Mouse (Mus musculus) A20 (cell line): ENCODE measurements at regions not wholly inside any gene's neighbourhood (a gene's known extent, or its start where the extent isn't known, plus 50 kb on each side); places are given as distances from the start of the nearest gene placed in this dataset.
"Not testable (repeated sequence)": the region's sequence is repeated elsewhere in the genome, so short reads cannot be mapped to it uniquely, and the experiment has no call there.

ENCODE experiments used
- DNase-seq: peaks from one replicate; pipeline ENCODE4 v3.0.0-alpha.2; 2011; ENCODE audit warnings: low read depth, low spot score

DNA sequence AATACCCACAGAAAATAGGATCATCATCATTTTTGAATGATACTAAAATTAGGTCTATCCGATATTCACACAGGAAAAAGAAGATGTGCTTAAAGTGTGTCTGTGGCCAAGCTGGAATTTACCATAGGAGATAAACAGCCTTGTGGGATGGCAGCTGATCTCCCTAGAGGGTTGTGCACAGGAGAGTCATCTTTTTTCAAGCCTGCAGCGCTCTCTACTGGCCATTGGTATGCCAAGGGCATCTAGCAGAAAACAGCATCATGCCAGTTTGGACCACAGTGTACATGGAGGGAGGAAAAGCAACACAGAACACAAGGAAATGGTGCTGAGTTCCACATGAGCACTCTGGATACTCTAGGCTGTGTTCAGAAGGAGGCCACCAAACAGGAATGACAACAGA is 74.1 kb upstream of the Diaph3 start:
- peak; percentile 70 for DNase-seq

DNA sequence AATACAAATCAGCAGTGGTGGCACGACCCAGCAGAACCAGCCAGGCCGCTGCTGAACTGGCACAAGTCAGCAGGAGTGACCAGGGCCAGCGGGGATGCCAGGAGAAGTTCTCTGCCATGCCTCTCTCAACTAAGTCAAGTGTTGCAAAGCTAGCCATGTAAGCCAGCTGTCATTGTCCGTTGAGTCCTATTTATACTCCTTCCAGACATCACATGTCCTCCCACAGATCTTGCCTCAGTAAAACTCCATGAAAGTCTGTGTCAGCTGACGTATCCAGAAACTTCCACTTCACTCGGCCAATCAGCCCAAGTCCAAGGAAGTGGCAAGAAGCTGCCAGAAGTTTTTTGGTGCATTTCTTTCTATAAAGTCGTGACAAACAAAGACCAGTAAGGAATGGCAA is 76.0 kb upstream of the Diaph3 start:
- DNase-seq: no peak

DNA sequence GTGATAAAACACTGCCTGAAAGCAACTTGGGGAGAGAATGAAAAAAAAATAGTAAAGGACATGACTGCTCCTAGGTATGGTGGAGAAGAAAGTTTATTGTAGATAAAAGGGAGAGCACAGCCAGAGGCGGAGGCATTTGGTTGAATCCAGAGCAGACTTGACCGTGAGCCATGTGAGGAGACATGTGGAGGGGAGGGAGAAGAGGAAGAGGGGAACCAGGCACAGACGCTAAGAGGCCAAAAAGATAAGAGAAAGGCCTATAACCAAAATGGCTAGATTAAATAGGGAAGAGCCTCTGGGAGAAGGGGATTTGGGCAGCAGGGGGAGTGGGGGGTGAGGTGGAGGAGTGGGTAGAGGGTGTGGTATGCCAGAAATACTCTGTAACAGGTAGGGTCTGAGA is 78.9 kb upstream of the Diaph3 start:
- DNase-seq: no peak

DNA sequence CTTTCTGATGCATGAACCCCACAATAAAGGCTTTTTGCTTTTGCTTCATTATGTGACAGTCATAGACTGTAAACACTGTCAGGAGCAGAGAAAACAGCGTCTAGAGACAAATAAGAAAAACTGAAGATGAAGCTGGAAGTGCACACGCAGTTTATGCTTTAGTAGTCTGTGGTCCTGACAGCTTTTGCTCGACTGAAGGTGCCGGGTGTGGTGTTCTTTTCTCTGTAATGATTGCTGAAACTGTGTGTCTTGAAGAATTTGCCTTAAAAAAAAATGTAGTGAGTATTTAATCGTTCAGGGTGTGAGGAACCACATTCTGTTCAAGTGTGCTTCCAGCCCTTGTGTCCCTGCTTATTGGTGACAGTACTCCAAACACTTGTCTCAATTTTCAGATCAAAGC is 83.8 kb upstream of the Diaph3 start:
- no peak for DNase-seq

DNA sequence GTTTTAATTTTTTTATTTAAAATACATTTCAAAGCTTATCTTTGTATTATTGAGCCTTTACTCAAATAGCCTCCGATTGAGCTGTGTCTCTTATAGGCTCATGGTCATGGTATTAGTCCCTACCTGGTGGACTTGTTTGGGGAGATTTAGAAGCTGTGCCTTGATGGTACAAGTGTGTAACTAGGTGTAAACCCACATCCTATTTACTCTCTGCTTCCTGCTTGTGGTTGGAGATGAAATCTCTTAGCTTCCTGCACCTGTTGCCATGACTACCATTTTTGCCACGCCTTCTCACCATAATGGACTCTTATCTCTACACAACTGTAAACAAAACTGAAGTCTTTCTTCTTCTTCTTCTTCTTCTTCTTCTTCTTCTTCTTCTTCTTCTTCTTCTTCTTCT is 108.2 kb upstream of the Diaph3 start:
- DNase-seq: no peak

DNA sequence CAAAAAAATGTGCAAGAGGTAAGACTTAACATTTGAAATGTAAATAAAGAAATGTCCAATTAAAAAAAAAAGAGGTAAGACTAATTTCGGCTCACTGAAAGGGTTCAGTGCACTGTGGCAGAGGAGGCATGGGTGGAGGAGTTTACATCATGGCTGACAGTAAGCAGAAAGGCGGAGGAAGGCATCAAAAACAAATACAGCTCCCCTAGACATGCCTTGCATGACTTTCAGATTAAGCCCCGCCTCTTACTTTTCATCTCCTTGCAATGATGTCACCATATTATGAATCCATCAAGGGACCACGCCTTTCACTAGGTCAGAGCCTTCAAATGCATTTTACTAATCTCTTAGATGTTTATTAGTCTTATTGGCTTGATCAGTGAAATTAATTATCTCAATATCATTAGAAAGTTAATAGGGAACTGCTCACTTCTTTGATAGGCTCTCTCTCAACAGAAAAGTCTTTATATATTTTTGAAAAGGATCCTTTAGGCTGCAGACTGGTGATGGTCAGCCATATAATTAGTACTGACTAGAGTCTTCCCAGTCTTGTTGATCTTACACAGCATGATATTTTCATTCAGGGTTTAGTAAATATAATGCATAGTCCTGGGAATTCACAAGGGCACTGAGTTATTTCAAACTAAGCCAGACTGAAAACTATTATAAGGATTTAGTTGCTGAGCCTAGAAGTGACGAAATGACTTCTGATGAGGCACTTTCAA is 114.6 kb upstream of the Diaph3 start:
- DNase-seq: no peak

DNA sequence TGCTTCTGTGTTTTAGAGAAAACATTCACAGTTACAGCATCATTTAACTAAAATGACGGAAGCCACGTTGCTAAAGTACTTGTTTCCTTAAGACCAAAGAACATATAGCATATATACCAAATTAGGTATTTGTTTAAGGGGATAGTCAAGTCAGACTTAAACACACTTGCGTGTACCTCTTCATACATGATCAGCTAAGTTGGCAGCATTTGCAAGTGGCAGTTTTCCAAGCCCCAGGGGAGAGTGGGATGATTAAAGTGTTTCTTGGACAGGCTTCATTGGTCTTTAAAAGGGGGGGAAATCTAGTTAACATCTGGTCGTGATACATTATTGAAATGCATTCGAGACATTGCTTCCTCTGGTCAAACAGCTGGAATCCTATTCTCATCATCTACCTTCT is 120.7 kb upstream of the Diaph3 start:
- DNase-seq: no peak

DNA sequence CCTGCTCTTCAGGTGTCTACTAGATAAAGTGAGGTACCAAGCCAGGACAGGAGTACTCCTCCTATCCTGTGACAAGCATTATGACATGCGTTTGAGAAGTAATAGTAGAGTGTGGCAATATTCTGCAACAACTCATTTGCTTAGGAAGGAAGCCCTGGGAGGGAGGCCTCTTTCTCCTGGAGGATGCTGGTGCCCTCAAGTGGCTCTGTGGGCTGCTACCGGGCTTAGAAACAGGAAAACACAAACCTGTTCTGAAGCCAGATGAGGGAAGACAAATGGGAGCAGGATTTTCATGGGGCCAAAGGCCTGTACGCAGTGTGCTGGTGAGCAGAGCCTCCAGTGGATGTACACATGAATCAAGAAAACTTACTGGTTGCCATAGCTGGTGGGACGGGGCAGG is 123.8 kb upstream of the Diaph3 start:
- no peak for DNase-seq

DNA sequence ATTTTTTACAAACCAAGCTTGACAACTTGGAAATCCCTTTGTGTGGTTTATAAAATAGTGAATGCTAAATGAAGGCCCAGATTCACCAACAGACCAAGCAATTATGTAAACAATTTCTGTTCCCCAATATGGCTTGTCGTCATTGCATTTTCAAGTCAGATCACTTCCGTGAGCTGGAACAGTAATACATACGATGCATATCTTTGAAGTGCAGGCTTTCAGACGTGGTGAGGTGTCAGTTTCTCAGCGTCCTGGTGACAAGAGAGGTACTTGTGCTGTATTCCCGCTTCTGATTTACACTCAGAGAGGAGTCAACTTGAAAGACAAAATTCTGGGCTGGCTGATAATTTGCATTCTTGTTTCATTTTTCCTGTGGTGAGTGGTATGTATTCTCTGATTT is 125.3 kb upstream of the Diaph3 start:
- no peak for DNase-seq

DNA sequence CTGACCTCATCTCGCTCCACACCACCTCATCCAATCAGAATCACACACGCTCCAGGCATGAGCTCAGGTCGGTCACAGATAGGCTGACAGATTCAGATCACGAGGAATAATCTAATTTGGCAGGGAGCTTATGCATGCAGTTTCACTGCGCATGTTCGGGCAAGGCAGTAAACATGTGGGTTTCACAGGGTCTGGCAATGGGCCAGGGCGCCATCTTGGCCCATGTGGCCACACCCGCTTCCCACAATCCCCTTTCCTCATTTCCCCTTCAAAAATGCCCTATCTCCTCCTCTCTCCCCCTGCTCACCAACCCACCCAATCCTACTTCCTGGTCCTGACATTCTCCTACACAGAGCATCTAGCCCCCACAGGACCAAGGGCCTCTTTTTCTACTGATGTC is 127.2 kb upstream of the Tdrd3 start:
- not testable (repeated sequence) for DNase-seq

DNA sequence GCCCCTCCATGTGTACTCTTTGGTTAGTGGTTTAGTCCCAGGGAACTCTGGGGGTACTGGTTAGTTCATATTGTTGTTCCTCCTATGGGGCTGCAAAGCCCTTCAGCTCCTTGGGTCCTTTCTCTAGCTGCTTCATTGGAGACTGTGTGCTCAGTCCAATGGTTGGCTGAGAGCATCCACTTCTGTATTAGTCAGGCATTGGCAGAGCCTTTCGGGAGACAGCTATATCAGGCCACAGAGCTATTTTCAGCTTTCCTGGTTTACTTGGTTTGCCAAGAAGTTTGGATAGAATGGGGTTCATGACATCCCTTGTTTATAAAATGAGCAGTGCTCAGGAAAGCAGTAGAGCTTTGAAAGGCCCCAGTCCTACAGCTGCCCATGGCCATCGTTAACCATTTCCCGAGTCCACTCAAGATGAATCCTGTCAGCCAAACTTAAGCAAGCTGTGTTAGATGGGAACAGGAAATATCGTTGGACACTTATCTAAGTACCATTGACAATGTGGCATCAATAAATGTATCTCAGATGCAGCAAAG is 126.7 kb upstream of the Tdrd3 start:
- no peak for DNase-seq

DNA sequence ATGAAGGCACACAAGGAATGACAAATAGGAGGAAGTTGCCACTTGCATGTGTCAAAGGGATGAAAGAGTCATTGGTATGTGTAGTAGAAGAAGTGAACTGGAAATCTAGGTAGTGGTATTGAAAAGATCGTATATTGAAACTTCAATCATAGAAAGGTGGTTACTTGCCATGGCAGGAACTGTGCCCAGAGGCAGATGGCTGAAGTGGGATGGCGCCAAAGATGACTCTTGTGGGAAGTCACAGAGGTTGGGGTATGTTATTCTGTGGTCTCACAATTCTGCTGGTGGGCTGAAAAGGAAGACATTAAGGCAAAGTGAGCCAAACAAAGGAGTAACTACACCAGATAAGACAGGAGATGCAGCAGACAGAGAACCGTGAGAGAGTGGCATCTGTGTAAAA is 121.2 kb upstream of the Tdrd3 start:
- no peak for DNase-seq

DNA sequence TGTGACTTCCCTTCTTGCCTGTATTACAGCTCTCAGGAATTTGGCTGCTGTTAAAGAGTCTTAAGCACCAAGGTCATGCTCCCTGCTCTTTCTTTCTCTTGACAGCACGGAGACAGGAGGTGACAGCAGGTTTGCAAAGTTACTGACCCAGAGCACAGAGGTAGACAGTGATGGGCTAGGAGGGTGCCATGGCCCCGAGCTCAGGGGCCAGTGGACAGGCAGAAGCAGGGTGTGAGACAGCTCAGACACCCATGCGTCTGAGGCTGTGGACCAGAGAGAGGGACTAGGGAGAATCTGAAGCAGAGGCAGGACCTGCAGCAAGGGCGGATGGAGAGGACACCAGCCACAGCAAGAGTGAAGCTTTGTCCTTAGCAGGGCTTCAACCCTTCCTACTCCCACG is 119.3 kb upstream of the Tdrd3 start:
- no peak for DNase-seq

DNA sequence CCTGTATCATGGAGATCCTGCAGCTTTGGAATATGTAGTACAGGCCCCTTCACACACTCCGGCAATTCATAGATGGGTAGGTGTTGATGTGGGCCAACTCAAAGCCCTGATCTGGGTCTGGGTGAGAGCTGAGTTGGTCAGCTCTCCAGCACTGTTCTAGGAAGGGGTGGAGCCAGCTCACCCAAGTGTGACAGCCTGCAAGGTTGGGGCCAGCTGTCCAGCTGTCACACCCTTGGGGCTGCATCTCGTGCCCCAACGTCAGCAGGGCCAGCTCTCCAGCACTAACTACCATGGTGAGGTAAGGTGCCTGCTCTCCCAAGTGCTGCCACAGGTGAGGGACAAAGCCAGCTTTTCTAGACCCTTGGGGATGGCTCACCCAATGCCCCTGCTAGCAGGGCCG is 115.6 kb upstream of the Tdrd3 start:
- no peak for DNase-seq

DNA sequence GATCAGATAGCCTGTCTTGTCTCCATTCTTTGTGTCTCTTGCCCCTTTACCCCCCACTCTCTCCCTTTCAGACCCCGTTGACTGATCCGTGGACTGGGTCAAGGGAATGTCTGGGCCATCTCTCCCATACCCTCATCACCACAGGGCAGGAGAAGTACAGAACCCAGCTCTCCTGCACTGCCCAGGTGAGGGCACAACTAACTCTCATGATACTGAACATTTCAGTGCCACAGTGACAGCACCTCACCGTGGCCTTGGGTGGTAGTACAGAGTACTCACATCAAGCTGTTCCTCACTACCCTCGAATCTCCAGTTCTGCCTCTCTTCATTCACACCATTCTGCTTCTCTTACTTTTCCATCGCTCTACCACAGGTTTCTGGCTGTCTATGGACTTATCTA is 114.9 kb upstream of the Tdrd3 start:
- no peak for DNase-seq

DNA sequence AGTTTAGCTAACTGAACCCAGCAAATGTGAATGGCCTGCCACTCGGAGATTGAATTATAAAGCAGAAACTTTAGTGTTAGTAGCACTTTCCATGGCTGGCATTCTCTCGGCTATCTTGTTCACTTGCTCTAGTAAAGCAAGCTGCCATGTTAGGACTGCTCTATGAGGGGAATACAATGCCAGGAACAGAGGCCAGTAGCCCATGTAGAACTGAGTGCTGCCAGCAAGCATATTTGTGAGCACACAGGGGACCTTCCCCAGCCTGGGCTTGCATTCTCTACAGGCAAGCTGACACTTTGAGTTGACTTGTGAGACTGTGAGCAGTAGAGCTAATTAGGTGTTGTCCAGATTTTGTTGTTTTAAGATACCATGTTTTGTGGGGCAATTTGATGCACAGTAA is 111.0 kb upstream of the Tdrd3 start:
- no peak for DNase-seq

DNA sequence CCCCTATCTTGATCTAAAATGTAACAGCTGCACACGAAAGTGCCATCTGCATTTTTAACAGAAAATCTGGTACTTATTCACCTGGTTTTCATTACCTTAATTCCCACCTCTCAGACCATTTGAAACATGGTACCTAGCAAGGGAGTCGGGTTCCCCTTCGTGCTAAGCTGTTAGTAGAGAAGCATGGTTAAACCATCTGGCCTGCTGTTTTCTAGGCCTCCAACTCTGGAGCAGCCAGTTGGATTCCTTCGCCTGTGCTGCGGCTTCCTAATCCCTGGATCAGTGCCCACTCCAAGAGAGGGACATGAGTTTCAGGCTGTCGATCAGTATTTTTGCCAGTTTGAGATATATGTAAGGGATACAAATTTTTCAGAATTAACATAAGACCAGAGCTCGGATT is 110.4 kb upstream of the Tdrd3 start:
- no peak for DNase-seq

DNA sequence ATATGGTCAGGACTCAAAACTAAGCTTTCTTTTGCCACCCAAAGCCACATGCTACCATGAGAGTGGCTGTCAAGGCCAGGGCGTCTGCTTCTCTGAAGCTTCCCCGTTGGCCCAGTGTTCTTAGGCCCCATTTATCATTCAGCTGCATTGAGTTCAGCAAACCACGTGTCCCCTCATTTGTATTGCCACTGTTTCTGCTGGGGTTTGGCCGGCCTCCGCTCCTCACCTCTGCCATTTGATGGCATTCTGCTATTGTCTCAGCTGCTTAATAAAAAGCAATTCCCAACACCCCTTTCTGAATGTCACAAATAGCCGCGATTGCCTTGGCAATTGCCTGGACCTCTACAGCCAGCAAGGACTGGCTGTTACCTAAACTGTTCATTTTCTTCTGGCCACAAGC is 108.4 kb upstream of the Tdrd3 start:
- no peak for DNase-seq

DNA sequence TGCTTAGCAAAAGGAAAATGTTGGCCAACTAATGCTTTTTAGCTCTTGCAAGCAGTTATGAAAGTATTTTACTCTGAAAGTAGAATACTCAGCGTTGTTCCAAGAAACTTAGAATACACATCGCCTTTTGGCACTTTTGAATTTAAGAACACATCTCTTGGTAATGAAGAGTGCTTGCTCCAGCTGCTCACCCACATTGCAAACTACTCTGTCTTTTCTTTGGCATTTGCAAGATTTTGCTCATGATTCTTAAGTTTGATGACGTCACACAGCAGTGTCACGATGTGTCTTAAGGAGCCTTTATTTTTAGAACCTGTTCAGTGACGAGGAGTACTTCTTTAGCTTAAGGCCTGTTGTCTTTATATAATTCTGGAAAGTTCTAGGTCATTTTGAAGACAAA is 104.1 kb upstream of the Tdrd3 start:
- no peak for DNase-seq

DNA sequence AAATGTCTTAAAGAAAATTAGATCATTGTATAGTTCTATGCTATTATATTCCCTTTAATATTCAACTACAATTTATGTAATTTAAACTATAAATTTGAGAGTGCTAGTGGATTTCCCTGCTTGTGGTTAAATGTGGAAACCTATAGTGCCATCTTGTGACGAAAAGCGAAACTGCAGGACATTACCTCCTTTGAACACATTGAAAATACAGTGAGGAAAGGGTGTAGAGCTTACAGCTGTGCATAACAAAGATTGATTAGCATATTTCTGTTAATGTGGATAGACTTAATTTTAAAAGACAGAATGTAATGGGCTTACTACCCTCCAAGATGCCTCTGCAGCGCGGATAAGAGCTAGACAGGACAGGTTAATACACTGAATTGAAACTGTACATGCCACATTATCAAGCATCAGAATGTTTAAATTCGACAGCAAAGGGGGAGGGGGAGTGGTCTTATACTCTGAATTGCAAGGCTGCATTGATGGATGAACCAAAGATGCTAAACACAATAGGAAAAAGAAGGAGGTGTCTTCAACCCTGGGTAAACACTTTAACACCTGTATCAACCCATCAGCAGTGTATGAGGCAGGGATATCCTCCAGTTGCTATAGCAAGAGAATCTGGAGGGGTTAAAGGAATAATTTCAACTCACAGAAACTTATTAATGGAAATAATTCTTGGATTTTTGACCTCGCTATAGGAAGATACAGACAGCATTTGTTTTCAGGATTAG is 101.3 kb upstream of the Tdrd3 start:
- DNase-seq: peak; percentile 63

DNA sequence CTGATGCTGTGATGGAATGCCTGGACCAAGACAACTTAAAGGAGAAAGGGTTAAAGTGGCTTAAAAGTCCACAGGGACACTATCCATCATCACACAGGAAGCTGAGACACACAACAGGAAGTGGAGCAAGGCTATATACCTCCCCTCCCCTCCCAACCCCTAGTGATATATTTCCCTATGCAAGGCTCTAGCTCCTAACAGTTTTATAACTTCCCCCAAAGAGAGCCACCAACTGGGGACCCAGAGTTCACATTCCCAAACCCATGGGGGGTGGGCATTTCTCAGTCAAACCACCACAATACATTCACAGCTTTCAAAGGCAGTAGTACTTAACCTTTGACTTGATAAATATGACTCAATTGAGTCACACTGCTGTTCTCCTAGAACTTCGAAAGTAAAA is 88.6 kb upstream of the Tdrd3 start:
- DNase-seq: no peak

DNA sequence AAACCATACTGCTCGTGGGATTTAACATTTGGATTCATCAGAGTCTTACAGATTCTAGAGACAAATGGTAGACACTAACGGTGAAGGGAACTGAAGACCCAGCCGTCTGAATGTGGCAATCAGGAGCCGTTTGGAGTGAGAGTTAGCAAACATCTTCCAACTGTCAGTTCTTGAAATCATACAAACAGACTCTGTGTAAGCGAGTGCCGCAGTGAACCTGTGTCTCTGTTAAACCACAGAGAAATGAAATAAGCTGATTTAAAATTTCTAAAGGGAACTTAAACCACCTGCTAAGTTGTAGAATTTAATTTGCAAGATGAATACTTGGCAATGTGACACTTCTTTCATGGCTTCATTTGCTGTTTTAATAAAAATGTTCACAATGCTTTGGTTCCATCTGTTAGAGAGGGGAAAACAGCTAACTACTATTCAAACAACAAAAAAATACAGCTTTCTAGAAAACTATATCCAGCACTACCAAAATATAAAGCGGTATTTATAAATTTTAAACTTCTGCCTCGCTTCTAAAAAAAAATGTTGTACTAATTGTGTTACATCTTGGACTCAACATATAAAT is 78.4 kb upstream of the Tdrd3 start:
- no peak for DNase-seq

DNA sequence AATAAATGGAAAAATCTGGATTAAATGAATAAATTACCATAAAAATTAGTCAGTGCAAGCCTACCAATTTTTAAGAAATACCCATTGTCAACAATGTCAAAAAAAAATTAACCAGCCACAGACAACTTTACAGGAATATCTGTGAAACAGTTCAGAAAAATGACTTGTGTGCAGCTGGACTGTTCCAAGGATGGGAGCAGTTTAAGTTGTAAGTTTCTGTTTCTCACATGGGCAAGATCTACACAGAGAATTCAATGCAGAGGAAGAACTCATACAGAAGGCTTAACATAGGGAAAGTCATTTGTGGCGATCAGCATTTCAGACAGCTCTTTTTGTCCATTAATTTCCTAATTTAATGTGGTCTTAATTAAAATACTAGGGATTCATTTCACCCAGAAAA is 71.9 kb upstream of the Tdrd3 start:
- no peak for DNase-seq
